Comparison of ENCODE assay signal across 7 mouse cellular contexts in genomic region chr7:65486259-65486681, GRCm38 (mm10). TPM values are rescaled to one million over a fixed set of nuclear protein-coding genes. Genes with fewer than 3 reads are reported as not detected.
DNase-seq lines count a peak whose midpoint lies in the region; ATAC-seq lines count a peak whose summit lies in the region.

No protein-coding gene starts in this region.

- no peaks in the 10 kb centered on the region for H3K36me3 ChIP-seq in heart, embryonic 11.5 days (ENCODE audit: control insufficient read depth, insufficient read depth, low read length)
- no peaks in the 10 kb centered on the region for H3K36me3 ChIP-seq in kidney, embryonic 15.5 days
- H3K36me3 ChIP-seq in stomach, embryonic 15.5 days = no peaks in the 10 kb centered on the region

- DNase-seq in WW6 (ENCODE audit: low read depth, low spot score) = peak; percentile 71
- DNase-seq in lung, postnatal 10 days = peak; percentile 57

- peak overlapping the region; percentile 68 for H3K4me2 ChIP-seq in heart, embryonic 11.5 days
- peak overlapping the region; percentile 55 for H3K4me2 ChIP-seq in kidney, embryonic 15.5 days
- H3K4me2 ChIP-seq in stomach, embryonic 15.5 days = peak overlapping the region; percentile 48

- 2% methylated on average over 13 of the region's 13 CpGs for WGBS in heart, embryonic 11.5 days (ENCODE audit: insufficient replicate concordance)
- WGBS in kidney, embryonic 15.5 days = 4% methylated on average over 13 of the region's 13 CpGs
- 5% methylated on average over 13 of the region's 13 CpGs for WGBS in stomach, embryonic 15.5 days

- H3K4me3 ChIP-seq in heart, embryonic 11.5 days (ENCODE audit: low read depth, low read length) = peak overlapping the region; percentile 30
- H3K4me3 ChIP-seq in kidney, embryonic 15.5 days (replicated peaks) = peak overlapping the region; percentile 18
- peak overlapping the region; percentile 19 for H3K4me3 ChIP-seq in stomach, embryonic 15.5 days (replicated peaks)

- peak overlapping the region; percentile 58; the same call in 1 of the 2 replicates for H3K9ac ChIP-seq in heart, embryonic 11.5 days (ENCODE audit: low read depth, low read length)
- H3K9ac ChIP-seq in kidney, embryonic 15.5 days = no peak overlapping the region
- no peak overlapping the region for H3K9ac ChIP-seq in stomach, embryonic 15.5 days

- peaks cover 17% of the 10 kb centered on the region; the same call in 1 of the 2 replicates for H3K4me1 ChIP-seq in heart, embryonic 11.5 days (ENCODE audit: control insufficient read depth, insufficient read depth, low read length)
- peaks cover 19% of the 10 kb centered on the region for H3K4me1 ChIP-seq in kidney, embryonic 15.5 days
- peaks cover 5% of the 10 kb centered on the region; the same call in 1 of the 2 replicates for H3K4me1 ChIP-seq in stomach, embryonic 15.5 days

- H3K9me3 ChIP-seq in heart, embryonic 11.5 days (replicated peaks; ENCODE audit: control insufficient read depth, low read length) = no peaks in the 10 kb centered on the region
- no peaks in the 10 kb centered on the region for H3K9me3 ChIP-seq in kidney, embryonic 15.5 days (replicated peaks)
- H3K9me3 ChIP-seq in stomach, embryonic 15.5 days = no peaks in the 10 kb centered on the region

- H3K27ac ChIP-seq in heart, embryonic 11.5 days (ENCODE audit: low read depth, low read length) = no peak overlapping the region; the same call in 1 of the 2 replicates
- no peak overlapping the region for H3K27ac ChIP-seq in kidney, embryonic 15.5 days
- no peak overlapping the region for H3K27ac ChIP-seq in stomach, embryonic 15.5 days

- ATAC-seq in common myeloid progenitor, adult 5-6 weeks (replicated peaks; ENCODE audit: low read depth, poor library complexity, severe bottlenecking) = 0 out of 2 replicates have a peak, but pooled peaks have one; percentile 29
- ATAC-seq in heart, embryonic 11.5 days (replicated peaks; ENCODE audit: insufficient number of reproducible peaks, low FRiP score, low TSS enrichment) = peak; percentile 63
- peak; percentile 77 for ATAC-seq in kidney, embryonic 15.5 days (replicated peaks; ENCODE audit: low FRiP score)
- ATAC-seq in stomach, embryonic 15.5 days (ENCODE audit: insufficient read depth, low FRiP score, low read depth) = peak; percentile 65; the same call in 1 of the 2 replicates
- ATAC-seq in activated CD4-positive, CD25-positive, alpha-beta regulatory T cell, adult 4 months = no peak

- no peaks in the 10 kb centered on the region for H3K27me3 ChIP-seq in heart, embryonic 11.5 days (ENCODE audit: control insufficient read depth, insufficient read depth, low read length)
- 0 out of 2 replicates have a peak, but pooled peaks cover 3% of the 10 kb centered on the region for H3K27me3 ChIP-seq in kidney, embryonic 15.5 days
- no peaks in the 10 kb centered on the region for H3K27me3 ChIP-seq in stomach, embryonic 15.5 days (replicated peaks)

RNA-seq across cellular contexts. Expression of gene Tjp1, which starts 41.3 kb away (rescaled TPM):
- total RNA-seq in common myeloid progenitor, adult 5-6 weeks (2017) = 6.5 and 6.6 TPM in 2 replicates
- 13.3 and 32.3 TPM in 2 replicates for polyA plus RNA-seq in heart, embryonic 11.5 days (2014; fragmentation: Nextera tagmentation; extraction: Ambion mirVana)
- 29.9 and 31.2 TPM in 2 replicates for polyA plus RNA-seq in kidney, embryonic 15.5 days (2015; fragmentation: Nextera tagmentation; extraction: Ambion mirVana)
- polyA plus RNA-seq in stomach, embryonic 15.5 days (2015; fragmentation: Nextera tagmentation; extraction: Ambion mirVana) = 23.1 and 26.4 TPM in 2 replicates
- polyA plus RNA-seq in activated CD4-positive, CD25-positive, alpha-beta regulatory T cell, adult 4 months (2017; shearing (Covaris generic)) = not detected

Comparison
In these comparisons a context has a peak if more than half of its experiments do, and no peak if none do; other contexts are left out.
1. RNA of gene Tjp1, which starts 41.3 kb away (polyA plus RNA-seq): 29.9 to 31.2 TPM in kidney, embryonic 15.5 days, 23.1 to 26.4 TPM in stomach, embryonic 15.5 days and 13.3 to 32.3 TPM in heart, embryonic 11.5 days; not detected in activated CD4-positive, CD25-positive, alpha-beta regulatory T cell, adult 4 months; every median in the first group is over 10 times any median in the second.
2. Peak in every context shown above with its lines, with median percentiles within 50 percentile points of each other: H3K4me2 ChIP-seq and H3K4me3 ChIP-seq.